Mouse (Mus musculus) intestine, embryonic 16.5 days (tissue): Measurements from ENCODE around the gene Id2. TPM values are rescaled to one million over a fixed set of nuclear protein-coding genes. Genes with fewer than 3 reads are reported as not detected.

Experiments
- ATAC-seq: fragments of 200-750 bp; cut with Nextera tagmentation; 2 replicates; pipeline ENCODE4 v1.8.0; 2017; ENCODE audit warnings: moderate TSS enrichment, moderate library complexity
- H3K27ac ChIP-seq: fragments of 300-500 bp; sonication (generic); 2 replicates; pipeline ENCODE4 v1.5.1; 2014; ENCODE audit warnings: mild to moderate bottlenecking, low read length
- H3K27me3 ChIP-seq: fragments of 300-500 bp; sonication (generic); replicated peaks from 2 replicates; pipeline ENCODE4 v1.6.1; 2014; ENCODE audit warnings: low read length, control low read depth, mixed read lengths; ENCODE audit not compliant: control insufficient read depth, insufficient read depth
- H3K36me3 ChIP-seq: fragments of 300-500 bp; sonication (generic); 2 replicates; pipeline ENCODE4 v1.6.1; 2014; ENCODE audit warnings: low read length, control low read depth; ENCODE audit not compliant: control insufficient read depth, insufficient read depth
- H3K4me1 ChIP-seq: fragments of 300-500 bp; sonication (generic); 2 replicates; pipeline ENCODE4 v1.6.1; 2014; ENCODE audit warnings: low read length, control low read depth, mixed read lengths; ENCODE audit not compliant: control insufficient read depth, insufficient read depth
- H3K4me2 ChIP-seq: fragments of 300-500 bp; sonication (generic); 2 replicates; pipeline ENCODE4 v1.6.1; 2014; ENCODE audit warnings: low read depth, low read length, control low read depth
- H3K4me3 ChIP-seq: fragments of 300-500 bp; sonication (generic); 2 replicates; pipeline ENCODE4 v1.5.1; 2014; ENCODE audit warnings: mild to moderate bottlenecking, low read length
- H3K9ac ChIP-seq: fragments of 300-500 bp; sonication (generic); 2 replicates; pipeline ENCODE4 v1.6.1; 2014; ENCODE audit warnings: low read depth, low read length
- H3K9me3 ChIP-seq: fragments of 300-500 bp; sonication (generic); 2 replicates; pipeline ENCODE4 v1.6.1; 2016; ENCODE audit warnings: low read length, control low read depth; ENCODE audit not compliant: control insufficient read depth
- WGBS: fragments of 180-500 bp; shearing (Covaris S2); extraction: QIAGEN DNeasy Blood & Tissue Kit; methylation state at CpG from one replicate; pipeline ENCODE4 v1.1.7; 2014; 5-methylcytosine and 5-hydroxymethylcytosine counted together
- polyA plus RNA-seq: library from polyadenylated mRNA; unstranded; fragments of >200 nt; fragmentation: Nextera tagmentation; extraction: Ambion mirVana; gene quantifications from 2 replicates; pipeline ENCODE4 v1.2.1, GENCODE M21; 2015

The Id2 gene
- 333 and 353 TPM in 2 replicates for polyA plus RNA-seq

DNA sequence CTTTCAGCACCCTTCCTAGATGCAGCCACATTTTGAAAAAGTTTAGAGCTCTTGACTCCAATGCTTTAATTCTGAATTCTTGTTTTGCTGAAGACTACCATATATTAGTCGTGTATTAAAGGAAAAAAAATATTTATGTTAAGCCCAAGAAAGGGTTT lies at the start of gene Id2:
Gene Id2, minus strand, starts transcription at position 89 of the 158 bp plus-strand sequence.
- Histone ChIP-seq H3K4me3 (peak within 1 kb of the TSS; percentile 73), H3K9ac (peak within 1 kb of the TSS; percentile 81)
- no peak for ATAC-seq

DNA sequence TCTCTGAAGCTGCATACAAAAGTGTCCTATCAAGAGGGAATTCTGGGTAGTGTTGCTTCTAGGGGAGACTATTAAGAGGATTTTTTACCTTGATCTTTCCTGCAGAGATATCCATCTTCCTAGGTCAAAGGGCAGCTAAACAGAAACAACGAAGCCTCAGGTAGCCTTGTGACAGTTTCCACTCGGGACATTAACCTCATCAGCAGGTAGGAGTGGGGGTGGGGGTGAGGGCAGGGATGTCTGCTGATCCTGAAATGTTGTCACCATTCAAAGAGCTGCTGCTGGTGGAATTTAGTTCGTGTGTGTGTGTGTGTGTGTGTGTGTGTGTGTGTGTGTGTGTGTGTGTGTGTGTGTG lies 48.4 kb upstream of the Id2 start:
- WGBS = 33% methylated on average over 3 of the region's 3 CpGs
- Histone ChIP-seq H3K4me3 (no peak overlapping the region), H3K4me1 (peaks cover 11% of the 10 kb centered on the region; the same call in 1 of the 2 replicates), H3K27ac (peak overlapping the region; percentile 21), H3K27me3 (no peaks in the 10 kb centered on the region), H3K4me2 (no peak overlapping the region), H3K36me3 (no peaks in the 10 kb centered on the region), H3K9ac (no peak overlapping the region), H3K9me3 (no peaks in the 10 kb centered on the region)
- peak; percentile 10; the same call in 1 of the 2 replicates for ATAC-seq

More for the DNA sequence above, at the start of gene Id2:
- Histone ChIP-seq H3K4me2 (peak within 1 kb of the TSS; percentile 94), H3K27me3 (no peaks in the 10 kb centered on the region), H3K27ac (peak within 1 kb of the TSS; percentile 99), H3K9me3 (no peaks in the 10 kb centered on the region), H3K4me1 (peaks cover 37% of the 10 kb centered on the region), H3K36me3 (no peaks in the 10 kb centered on the region)
- WGBS = 2% methylated on average over 1 of the region's 1 CpGs

DNA sequence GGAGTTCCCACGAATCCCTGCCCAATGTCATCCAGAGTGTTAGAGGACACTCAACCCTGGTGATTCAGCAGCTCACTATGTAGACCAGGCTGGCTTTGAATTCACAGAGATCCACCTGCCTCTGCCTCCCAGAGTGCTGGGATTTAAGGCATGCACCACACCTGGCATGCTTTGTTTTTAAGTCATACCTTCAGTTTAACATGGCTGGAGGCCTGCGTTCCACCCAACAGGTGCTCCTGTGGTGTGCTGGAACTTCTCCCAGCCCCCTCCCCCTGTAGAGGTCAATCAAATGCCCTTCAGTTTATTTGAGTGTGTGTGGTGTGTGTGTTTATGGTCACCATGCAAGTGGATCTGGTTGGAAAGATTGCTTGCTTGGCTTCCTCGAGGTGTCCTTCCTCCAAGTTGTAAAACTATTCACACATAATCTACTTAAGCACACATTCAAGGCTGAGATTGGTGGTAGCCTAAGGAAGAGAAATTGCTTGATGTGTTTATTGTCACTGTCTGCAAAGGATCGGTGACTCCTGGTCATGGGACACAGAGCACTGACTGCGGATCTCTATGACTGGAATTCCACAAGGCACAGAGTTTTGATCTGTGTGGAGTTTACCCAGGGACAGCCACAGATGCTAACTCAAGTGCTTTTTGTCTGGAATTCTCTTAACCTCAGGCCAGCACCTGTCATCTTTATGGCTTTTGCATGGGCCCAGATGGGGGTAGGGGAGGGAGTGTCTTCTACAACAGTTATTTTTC lies 47.8 kb upstream of the Id2 start:
- ATAC-seq = peak; percentile 67
- peak overlapping the region; percentile 21 for H3K27ac ChIP-seq
- 44% methylated on average over 5 of the region's 5 CpGs for WGBS

DNA sequence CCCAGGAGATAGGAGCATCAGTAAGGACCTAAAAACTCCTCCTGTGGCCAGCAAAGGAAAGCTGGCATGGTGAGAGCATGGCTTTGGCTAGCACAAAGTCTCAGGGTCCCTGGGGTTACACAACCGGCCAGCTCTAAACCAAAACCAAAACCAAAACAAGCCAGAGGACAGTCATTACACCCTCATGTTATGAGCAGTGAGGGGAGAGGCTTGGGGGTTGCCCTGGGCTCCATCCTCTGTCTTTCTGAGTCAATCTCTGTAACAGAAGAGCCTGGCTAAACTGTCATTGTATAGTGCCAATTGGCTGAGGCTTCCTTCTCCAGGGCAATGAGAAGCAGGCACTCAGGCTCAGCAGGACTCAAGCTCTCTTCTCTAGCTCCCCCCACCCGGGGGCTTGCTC lies 46.6 kb upstream of the Id2 start:
- H3K27ac ChIP-seq = no peak overlapping the region

More for the DNA sequence above, 47.8 kb upstream of the Id2 start:
- Histone ChIP-seq H3K27me3 (no peaks in the 10 kb centered on the region), H3K4me2 (no peak overlapping the region), H3K4me1 (peaks cover 14% of the 10 kb centered on the region), H3K36me3 (no peaks in the 10 kb centered on the region), H3K9ac (no peak overlapping the region), H3K4me3 (no peak overlapping the region), H3K9me3 (no peaks in the 10 kb centered on the region)

DNA sequence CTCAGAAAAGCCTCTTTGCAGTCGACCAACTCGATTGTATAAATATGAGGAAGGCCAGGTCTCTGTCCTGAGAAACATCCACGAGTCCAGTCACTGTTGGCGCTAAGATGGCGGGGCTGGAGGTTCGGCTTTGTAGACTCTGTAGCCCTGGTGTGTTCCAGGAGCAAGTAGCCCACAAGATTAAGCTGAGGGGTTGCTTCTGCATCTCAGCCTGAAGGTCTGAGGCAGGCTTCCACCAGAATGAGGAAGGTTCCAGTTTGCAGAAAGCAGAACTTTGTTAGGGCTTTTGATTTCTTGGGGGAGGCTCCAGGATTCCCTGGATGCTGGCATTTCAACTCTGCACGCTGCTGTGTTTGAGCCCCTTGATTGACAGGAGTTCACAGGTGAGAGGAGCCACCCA lies 45.3 kb upstream of the Id2 start:
- Histone ChIP-seq H3K4me1 (peaks cover 22% of the 10 kb centered on the region), H3K27ac (no peak overlapping the region), H3K9ac (no peak overlapping the region), H3K27me3 (no peaks in the 10 kb centered on the region), H3K4me3 (no peak overlapping the region), H3K36me3 (no peaks in the 10 kb centered on the region), H3K9me3 (no peaks in the 10 kb centered on the region), H3K4me2 (no peak overlapping the region)
- no peak for ATAC-seq
- WGBS = 60% methylated on average over 7 of the region's 7 CpGs

More for the DNA sequence above, 46.6 kb upstream of the Id2 start:
- Histone ChIP-seq H3K27me3 (no peaks in the 10 kb centered on the region), H3K36me3 (no peaks in the 10 kb centered on the region), H3K4me3 (no peak overlapping the region), H3K9ac (no peak overlapping the region), H3K4me2 (no peak overlapping the region), H3K4me1 (peaks cover 21% of the 10 kb centered on the region), H3K9me3 (no peaks in the 10 kb centered on the region)
- 56% methylated on average over 2 of the region's 2 CpGs for WGBS
- no peak for ATAC-seq

DNA sequence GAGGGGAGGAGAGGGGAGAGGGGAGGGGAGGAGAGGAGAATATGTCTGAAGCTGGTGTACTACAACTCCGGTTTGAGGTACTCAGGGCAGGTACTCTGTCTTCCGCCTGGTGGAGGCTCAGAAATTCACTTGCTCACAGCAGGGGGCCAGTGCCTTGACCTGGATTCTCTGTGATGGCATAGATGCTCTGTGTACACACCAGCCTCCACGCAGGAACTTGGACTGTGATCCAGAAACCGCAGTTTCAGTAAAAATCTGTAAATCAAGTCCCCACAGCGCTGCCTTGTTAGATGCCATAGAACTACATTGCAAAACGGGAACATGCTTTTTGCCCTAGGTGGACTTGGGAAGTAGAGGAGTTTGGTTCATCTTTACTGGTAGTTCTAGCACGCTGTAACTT lies 44.4 kb upstream of the Id2 start:
- no peaks in the 10 kb centered on the region for H3K36me3 ChIP-seq
- no peak overlapping the region for H3K4me3 ChIP-seq
- WGBS = 57% methylated on average over 7 of the region's 7 CpGs
- H3K4me1 ChIP-seq = peaks cover 21% of the 10 kb centered on the region
- no peak for ATAC-seq
- no peak overlapping the region for H3K4me2 ChIP-seq
- H3K9me3 ChIP-seq = no peaks in the 10 kb centered on the region
- no peak overlapping the region for H3K27ac ChIP-seq
- H3K9ac ChIP-seq = 0 out of 2 replicates have a peak overlapping the region, but pooled peaks have one; percentile 21
- no peaks in the 10 kb centered on the region for H3K27me3 ChIP-seq

DNA sequence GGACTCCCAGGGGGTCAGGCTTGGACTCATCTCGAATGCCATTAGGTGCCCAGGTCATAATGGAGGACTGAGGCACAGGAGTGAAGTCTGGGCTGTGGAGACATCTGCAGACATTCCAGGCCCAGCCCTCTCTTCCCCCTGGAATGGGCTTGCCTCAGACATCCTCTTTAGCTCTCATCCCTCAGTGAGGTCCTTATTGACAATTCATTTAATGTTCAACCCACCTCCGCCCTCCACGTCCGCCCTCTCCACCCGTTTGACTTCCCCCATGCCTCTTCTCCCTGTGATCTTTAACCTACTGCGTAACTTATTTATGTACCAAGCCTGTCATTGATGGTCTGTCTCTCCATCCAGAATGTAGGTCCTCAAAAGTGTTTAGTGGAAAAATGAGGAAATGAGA lies 43.2 kb upstream of the Id2 start:
- WGBS = 45% methylated on average over 6 of the region's 6 CpGs
- H3K4me1 ChIP-seq = peaks cover 21% of the 10 kb centered on the region
- no peaks in the 10 kb centered on the region for H3K9me3 ChIP-seq
- H3K9ac ChIP-seq = peak overlapping the region; percentile 27; the same call in 1 of the 2 replicates
- H3K27ac ChIP-seq = peak overlapping the region; percentile 43
- ATAC-seq = peak; percentile 80
- H3K4me2 ChIP-seq = no peak overlapping the region
- no peaks in the 10 kb centered on the region for H3K27me3 ChIP-seq
- H3K36me3 ChIP-seq = no peaks in the 10 kb centered on the region
- H3K4me3 ChIP-seq = no peak overlapping the region

DNA sequence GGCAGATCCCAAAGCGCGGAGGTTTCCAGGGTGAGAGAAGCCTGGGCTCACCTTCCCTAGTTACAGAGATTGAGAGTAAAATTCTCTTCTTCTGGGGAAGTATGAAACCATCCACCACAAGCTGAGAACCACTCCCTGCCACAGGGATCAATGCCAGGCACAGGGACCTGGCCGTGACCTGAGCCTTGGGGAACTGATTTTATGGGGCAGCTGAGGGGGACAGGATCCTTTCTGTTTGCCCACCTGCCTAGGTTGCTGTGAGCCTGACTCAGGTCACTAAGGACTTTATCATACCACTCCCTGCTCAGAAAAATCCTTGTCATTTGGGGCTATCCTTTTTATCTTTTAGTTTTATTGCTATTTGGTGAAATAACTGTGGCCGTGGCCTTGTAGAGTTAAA lies 41.7 kb upstream of the Id2 start:
- ATAC-seq = peak; percentile 56

DNA sequence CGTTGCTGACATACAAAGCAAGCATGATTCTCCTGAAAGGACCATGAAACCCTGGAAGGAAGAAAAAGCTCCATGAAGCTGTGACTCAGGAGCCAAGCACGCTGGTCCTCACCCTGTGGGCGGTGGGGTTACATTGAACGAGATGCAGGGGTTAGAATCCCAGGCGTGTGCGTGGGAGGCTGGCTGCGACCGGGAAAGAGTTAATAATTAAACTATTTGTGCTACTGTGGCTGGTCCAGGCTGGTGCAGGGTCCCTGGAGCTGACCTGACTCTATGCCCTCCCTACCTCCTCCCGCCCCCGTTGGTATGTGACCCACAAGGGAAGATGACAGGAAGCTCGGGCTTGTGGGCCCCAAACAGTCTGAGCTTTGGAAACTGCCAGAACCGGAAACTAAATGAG lies 35.1 kb upstream of the Id2 start:
- no peak overlapping the region for H3K4me3 ChIP-seq
- H3K27ac ChIP-seq = no peak overlapping the region
- peak overlapping the region; percentile 4; the same call in 1 of the 2 replicates for H3K4me2 ChIP-seq
- H3K9ac ChIP-seq = 0 out of 2 replicates have a peak overlapping the region, but pooled peaks have one; percentile 27
- H3K27me3 ChIP-seq = no peaks in the 10 kb centered on the region
- 34% methylated on average over 12 of the region's 12 CpGs for WGBS
- peaks cover 22% of the 10 kb centered on the region for H3K4me1 ChIP-seq
- H3K9me3 ChIP-seq = no peaks in the 10 kb centered on the region
- no peaks in the 10 kb centered on the region for H3K36me3 ChIP-seq
- ATAC-seq = peak; percentile 37; the same call in 1 of the 2 replicates

More for the DNA sequence above, 41.7 kb upstream of the Id2 start:
- no peak overlapping the region for H3K9ac ChIP-seq
- H3K36me3 ChIP-seq = no peaks in the 10 kb centered on the region
- no peak overlapping the region for H3K4me3 ChIP-seq
- H3K27ac ChIP-seq = peak overlapping the region; percentile 44
- no peaks in the 10 kb centered on the region for H3K27me3 ChIP-seq
- WGBS = 70% methylated on average over 4 of the region's 4 CpGs
- H3K4me1 ChIP-seq = peaks cover 21% of the 10 kb centered on the region
- no peak overlapping the region for H3K4me2 ChIP-seq
- H3K9me3 ChIP-seq = no peaks in the 10 kb centered on the region

DNA sequence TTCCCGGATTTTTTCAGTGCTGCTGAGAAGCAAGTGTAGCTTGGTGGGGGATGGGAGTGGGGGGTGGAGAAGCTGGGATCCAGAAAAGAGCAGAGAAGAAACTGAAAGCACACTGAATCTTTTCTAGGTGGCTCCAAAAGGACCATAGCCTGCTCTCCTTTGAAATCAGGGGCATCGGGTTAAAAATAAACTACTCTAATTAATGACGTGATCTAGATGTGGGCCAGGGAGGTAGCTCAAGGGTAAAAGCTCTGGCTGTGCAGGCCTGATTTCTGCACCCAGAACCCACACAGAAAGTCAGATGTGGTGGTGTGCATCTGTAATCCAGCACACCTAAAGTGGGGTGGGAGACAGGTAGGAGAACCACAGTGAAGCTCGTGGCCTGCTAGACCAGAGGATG lies 30.7 kb upstream of the Id2 start:
- 43% methylated on average over 4 of the region's 4 CpGs for WGBS
- no peaks in the 10 kb centered on the region for H3K9me3 ChIP-seq

More for the DNA sequence above, 30.7 kb upstream of the Id2 start:
- Histone ChIP-seq H3K9ac (no peak overlapping the region), H3K27ac (no peak overlapping the region), H3K4me3 (no peak overlapping the region), H3K27me3 (no peaks in the 10 kb centered on the region), H3K4me1 (peaks cover 28% of the 10 kb centered on the region), H3K36me3 (no peaks in the 10 kb centered on the region), H3K4me2 (no peak overlapping the region)
- no peak for ATAC-seq
